In the genomic region with DNA sequence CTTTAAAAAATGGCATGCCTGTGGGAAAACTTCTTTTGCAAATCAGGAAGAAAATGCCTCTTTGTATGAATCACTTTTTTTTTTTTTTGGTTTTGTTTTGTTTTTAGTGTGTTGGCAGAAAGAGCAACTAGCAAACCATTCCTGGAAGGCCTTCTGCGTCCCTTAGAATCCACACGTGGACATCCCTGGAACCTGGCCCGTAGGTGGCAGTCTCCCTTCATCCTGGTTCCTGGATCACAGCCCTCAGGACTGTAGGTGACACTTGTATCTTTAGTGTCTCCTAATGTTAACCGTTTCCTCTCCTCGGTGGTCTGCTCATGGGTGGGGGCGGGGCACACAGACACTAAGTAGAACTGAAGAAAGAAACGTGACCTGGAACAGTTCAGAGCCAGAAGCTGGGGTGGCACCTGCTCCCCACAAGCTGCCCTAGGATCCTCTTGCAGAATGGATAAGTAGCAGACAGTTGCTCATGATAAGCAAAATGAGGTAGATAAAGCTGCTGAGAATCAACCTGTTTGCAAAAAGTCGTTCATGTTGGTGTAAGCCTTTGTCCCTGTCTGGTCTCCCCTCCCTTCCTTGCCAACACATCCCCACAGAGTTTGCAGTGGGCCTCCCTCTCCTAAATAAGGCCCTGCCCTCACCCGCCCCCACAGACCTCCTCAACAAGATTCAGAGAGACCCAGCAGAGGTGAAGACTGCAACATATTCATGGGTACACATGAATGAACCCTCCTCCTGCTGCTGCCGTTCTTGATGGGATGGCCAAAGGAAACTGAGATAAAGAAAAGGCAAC, we compare ENCODE assay signal across 8 mouse cellular contexts. TPM values are rescaled to one million over a fixed set of nuclear protein-coding genes. Genes with fewer than 3 reads are reported as not detected.
DNase-seq lines count a peak whose midpoint lies in the region; ATAC-seq and TF ChIP-seq lines count a peak whose summit lies in the region.

No protein-coding gene starts in this region.

- WGBS in heart, embryonic 11.5 days (ENCODE audit: insufficient replicate concordance), result 18% methylated on average over 10 of the region's 10 CpGs
- 21% methylated on average over 10 of the region's 10 CpGs for WGBS in forebrain, embryonic 11.5 days
- 28% methylated on average over 10 of the region's 10 CpGs for WGBS in intestine, embryonic 16.5 days
- 36% methylated on average over 10 of the region's 10 CpGs for WGBS in small intestine, adult 2 months

- H3K4me2 ChIP-seq in heart, embryonic 11.5 days, result no peak overlapping the region
- H3K4me2 ChIP-seq in forebrain, embryonic 11.5 days (ENCODE audit: low read depth, low read length, severe bottlenecking), result peak overlapping the region; percentile 31; the same call in 1 of the 2 replicates
- H3K4me2 ChIP-seq in intestine, embryonic 16.5 days (ENCODE audit: low read depth, low read length), result no peak overlapping the region

- peak; percentile 88 for DNase-seq in heart, adult 11 months
- peak; percentile 68 for DNase-seq in adrenal gland, postnatal 25 days
- DNase-seq in forebrain, embryonic 11.5 days (ENCODE audit: low spot score), result peak; percentile 41
- DNase-seq in lung, adult 18-20 months, result peak; percentile 71 to 79
- DNase-seq in right cerebral cortex, postnatal 36 days (ENCODE audit: low spot score in 2 of 2), result no peak

- H3K9me3 ChIP-seq in heart, embryonic 11.5 days (replicated peaks; ENCODE audit: control insufficient read depth, low read length), result no peaks in the 10 kb centered on the region
- no peaks in the 10 kb centered on the region for H3K9me3 ChIP-seq in forebrain, embryonic 11.5 days (ENCODE audit: control insufficient read depth, low read length)
- H3K9me3 ChIP-seq in intestine, embryonic 16.5 days (ENCODE audit: control insufficient read depth, low read length), result no peaks in the 10 kb centered on the region

- no peaks in the 10 kb centered on the region for H3K36me3 ChIP-seq in heart, embryonic 11.5 days (ENCODE audit: control insufficient read depth, insufficient read depth, low read length)
- H3K36me3 ChIP-seq in forebrain, embryonic 11.5 days (ENCODE audit: control insufficient read depth, insufficient read depth, low read length), result no peaks in the 10 kb centered on the region
- no peaks in the 10 kb centered on the region for H3K36me3 ChIP-seq in intestine, embryonic 16.5 days (ENCODE audit: control insufficient read depth, insufficient read depth, low read length)
- no peaks in the 10 kb centered on the region for H3K36me3 ChIP-seq in small intestine, adult 2 months (ENCODE audit: control insufficient read depth, insufficient read depth, low read length)

- ATAC-seq in heart, embryonic 11.5 days (replicated peaks; ENCODE audit: insufficient number of reproducible peaks, low FRiP score, low TSS enrichment), result no peak
- ATAC-seq in forebrain, embryonic 11.5 days (replicated peaks; ENCODE audit: low FRiP score), result peak; percentile 36
- peak; percentile 66; the same call in 1 of the 2 replicates for ATAC-seq in intestine, embryonic 16.5 days

- peaks cover 17% of the 10 kb centered on the region for H3K4me1 ChIP-seq in heart, embryonic 11.5 days (ENCODE audit: control insufficient read depth, insufficient read depth, low read length)
- peaks cover 11% of the 10 kb centered on the region; the same call in 1 of the 2 replicates for H3K4me1 ChIP-seq in forebrain, embryonic 11.5 days (replicated peaks; ENCODE audit: control insufficient read depth, insufficient read depth, low read length)
- peaks cover 5% of the 10 kb centered on the region for H3K4me1 ChIP-seq in intestine, embryonic 16.5 days (ENCODE audit: control insufficient read depth, insufficient read depth, low read length)
- peaks cover 6% of the 10 kb centered on the region; the same call in 1 of the 2 replicates for H3K4me1 ChIP-seq in small intestine, adult 2 months (ENCODE audit: control insufficient read depth, insufficient read depth, insufficient read length, low read length)

- no peak overlapping the region for H3K27ac ChIP-seq in heart, embryonic 11.5 days (ENCODE audit: low read depth, low read length)
- no peak overlapping the region for H3K27ac ChIP-seq in forebrain, embryonic 11.5 days (ENCODE audit: low read depth, low read length)
- no peak overlapping the region for H3K27ac ChIP-seq in intestine, embryonic 16.5 days (ENCODE audit: low read length)
- no peak overlapping the region for H3K27ac ChIP-seq in small intestine, adult 2 months (ENCODE audit: insufficient read depth, low read depth, low read length)

- H3K27me3 ChIP-seq in heart, embryonic 11.5 days (ENCODE audit: control insufficient read depth, insufficient read depth, low read length), result no peaks in the 10 kb centered on the region
- H3K27me3 ChIP-seq in forebrain, embryonic 11.5 days (ENCODE audit: control insufficient read depth, insufficient read depth, low read length), result no peaks in the 10 kb centered on the region
- no peaks in the 10 kb centered on the region for H3K27me3 ChIP-seq in intestine, embryonic 16.5 days (replicated peaks; ENCODE audit: control insufficient read depth, insufficient read depth, low read length)
- no peaks in the 10 kb centered on the region for H3K27me3 ChIP-seq in small intestine, adult 2 months (ENCODE audit: control insufficient read depth, insufficient read depth, low read length)

- no peak overlapping the region for H3K4me3 ChIP-seq in heart, embryonic 11.5 days (ENCODE audit: low read depth, low read length)
- H3K4me3 ChIP-seq in forebrain, embryonic 11.5 days (ENCODE audit: low read depth, low read length), result no peak overlapping the region
- H3K4me3 ChIP-seq in intestine, embryonic 16.5 days (ENCODE audit: low read length), result no peak overlapping the region
- H3K4me3 ChIP-seq in small intestine, adult 2 months (ENCODE audit: low read depth, low read length), result no peak overlapping the region

- no peak overlapping the region for H3K9ac ChIP-seq in heart, embryonic 11.5 days (ENCODE audit: low read depth, low read length)
- H3K9ac ChIP-seq in forebrain, embryonic 11.5 days (ENCODE audit: low read length), result no peak overlapping the region
- no peak overlapping the region for H3K9ac ChIP-seq in intestine, embryonic 16.5 days (ENCODE audit: low read depth, low read length)

- no peak for TF ChIP-seq POLR2A in small intestine, adult 2 months (IDR thresholded peaks at IDR 0.05; ENCODE audit: low read depth, low read length)

- TF ChIP-seq CTCF in small intestine, adult 2 months (IDR thresholded peaks at IDR 0.05; ENCODE audit: extremely low read depth, insufficient read length, insufficient replicate concordance, low read depth, low read length), result peak; percentile 68; the same call in 1 of the 2 replicates

RNA-seq across cellular contexts. Expression of a gene that starts 52.6 kb away (rescaled TPM):
- polyA plus RNA-seq in heart, embryonic 11.5 days (2014; fragmentation: Nextera tagmentation; extraction: Ambion mirVana), result 0.82 and 0.86 TPM in 2 replicates
- 1.2 and 2.9 TPM in 2 replicates for total RNA-seq in adrenal gland, postnatal 25 days (2021)
- polyA plus RNA-seq in forebrain, embryonic 11.5 days (2014; fragmentation: Nextera tagmentation; extraction: Ambion mirVana), result 4.5 and 5.7 TPM in 2 replicates
- 0.73 and 1.8 TPM in 2 replicates for polyA plus RNA-seq in intestine, embryonic 16.5 days (2015; fragmentation: Nextera tagmentation; extraction: Ambion mirVana)
- 0.32 and 0.60 TPM in 2 replicates for polyA plus RNA-seq in small intestine, adult 2 months (2012; rRNA removed)

Comparison
In these comparisons a context has a peak if more than half of its experiments do, and no peak if none do; other contexts are left out.
1. DNase-seq: peak in heart, adult 11 months (single experiment), adrenal gland, postnatal 25 days (single experiment), forebrain, embryonic 11.5 days (single experiment) and lung, adult 18-20 months (2 of 2); none in right cerebral cortex, postnatal 36 days (0 of 2).